Mouse (Mus musculus) embryo, embryonic 9.5 days (tissue): ENCODE measurements around the gene Galnt18.

Experiments used
- DNase-seq: peaks from one replicate; pipeline ENCODE4 v3.0.0-alpha.2; 2017; ENCODE audit errors: extremely low spot score

Galnt18 gene

DNA sequence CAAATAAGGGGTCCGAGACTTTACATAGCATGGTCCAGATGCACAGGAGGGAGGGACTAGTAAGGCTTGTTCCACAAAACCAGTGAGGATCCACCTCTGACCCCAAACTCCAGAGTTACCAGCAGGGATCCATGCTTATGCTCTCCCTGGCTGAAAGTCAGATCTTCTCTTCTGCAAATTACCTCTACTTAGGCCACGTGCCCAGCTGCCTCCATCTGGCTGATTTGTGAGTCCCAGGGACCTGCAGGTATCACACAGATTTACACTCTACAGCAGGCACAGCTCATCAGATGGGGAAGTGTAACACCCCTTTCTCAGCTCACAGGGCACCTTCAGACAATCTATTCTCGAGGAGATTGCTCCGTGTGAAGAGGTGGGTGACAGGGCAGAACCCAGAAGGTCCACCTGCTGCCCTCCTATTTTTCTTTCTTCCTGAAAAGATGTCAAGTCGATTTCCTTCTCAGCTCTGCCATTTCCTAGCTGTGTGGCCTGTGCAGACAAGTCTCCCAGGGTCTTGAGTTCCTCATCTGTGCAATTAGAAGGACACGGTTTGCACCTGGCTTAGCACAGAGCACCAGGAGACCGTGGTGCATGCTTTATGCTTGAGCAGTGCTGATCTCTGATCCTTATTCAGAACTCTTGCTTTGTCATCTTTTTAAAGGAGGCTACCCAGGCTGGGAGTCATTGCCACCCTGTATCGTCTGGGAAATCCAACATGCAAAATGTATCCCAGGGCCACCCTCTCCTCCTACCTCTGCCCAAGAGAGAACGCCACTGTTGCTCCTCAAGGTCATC lies 216.3 kb downstream of the Galnt18 start:
- no peak for DNase-seq

GRCm38 (mm10) chr7:111560097-111560496 lies 219.7 kb downstream of the Galnt18 start:
- DNase-seq = no peak

DNA sequence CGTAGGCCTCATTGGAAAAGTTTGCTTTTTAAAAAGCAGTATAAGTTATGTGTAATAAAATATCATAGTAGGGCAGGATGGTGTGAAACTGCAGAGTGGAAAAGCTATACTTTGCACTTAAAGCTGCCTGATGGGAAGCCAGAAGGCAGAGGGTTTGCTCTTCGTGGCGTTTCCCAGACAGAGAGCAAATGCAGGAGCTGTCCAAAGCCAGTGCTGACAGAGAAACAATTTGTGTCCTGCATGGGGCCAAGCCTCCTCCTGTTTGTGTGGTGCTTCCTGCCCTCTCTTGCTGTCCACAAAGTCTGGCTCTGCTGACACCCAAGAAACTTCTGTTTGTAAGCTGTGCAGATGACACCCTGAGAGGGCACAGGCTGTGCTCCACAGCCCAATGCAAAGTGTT lies 220.8 kb downstream of the Galnt18 start:
- DNase-seq = peak; percentile 11

- DNase-seq = no peak
These were observed 228.8 kb downstream of the Galnt18 start for GRCm38 (mm10) chr7:111550987-111551386.

DNA sequence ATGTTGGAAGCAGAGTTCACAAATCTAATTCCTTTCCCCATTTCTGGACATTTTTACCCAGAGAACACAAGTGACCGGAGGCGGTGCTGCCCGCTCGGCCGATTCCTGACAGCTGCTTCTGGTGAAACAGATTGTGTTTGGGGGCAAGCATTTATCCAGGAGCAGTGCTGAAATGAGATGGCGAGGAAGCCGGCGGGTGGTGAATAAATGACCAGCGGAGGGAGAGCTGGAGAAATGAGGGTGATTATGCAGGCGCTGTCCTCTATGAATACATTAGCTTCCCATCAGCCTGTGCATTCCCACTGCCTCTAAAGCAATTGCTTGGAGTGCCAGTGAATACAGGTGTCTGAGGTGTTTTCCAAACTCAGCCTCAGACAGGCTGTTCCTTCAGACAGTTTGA lies 232.7 kb downstream of the Galnt18 start:
- DNase-seq = no peak

DNA sequence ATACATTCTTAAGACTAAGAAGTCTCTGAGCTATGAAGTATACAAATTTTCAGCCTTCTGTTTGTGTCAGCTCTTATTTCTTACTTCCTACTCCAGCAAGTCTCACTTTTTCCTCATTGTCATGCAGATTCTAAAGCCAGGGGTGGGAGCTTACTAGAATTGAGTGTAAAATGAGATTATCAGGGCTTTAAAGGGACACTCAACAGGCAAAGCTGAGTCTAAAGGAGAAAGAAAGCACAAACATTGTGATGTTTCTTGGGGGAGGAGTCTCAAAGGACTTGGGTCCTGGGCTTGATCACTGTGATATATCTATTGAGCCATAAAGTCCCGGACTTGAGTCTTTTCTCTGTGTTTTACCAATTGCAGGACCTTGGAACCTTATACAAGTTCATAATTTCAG lies 234.2 kb downstream of the Galnt18 start:
- no peak for DNase-seq

DNA sequence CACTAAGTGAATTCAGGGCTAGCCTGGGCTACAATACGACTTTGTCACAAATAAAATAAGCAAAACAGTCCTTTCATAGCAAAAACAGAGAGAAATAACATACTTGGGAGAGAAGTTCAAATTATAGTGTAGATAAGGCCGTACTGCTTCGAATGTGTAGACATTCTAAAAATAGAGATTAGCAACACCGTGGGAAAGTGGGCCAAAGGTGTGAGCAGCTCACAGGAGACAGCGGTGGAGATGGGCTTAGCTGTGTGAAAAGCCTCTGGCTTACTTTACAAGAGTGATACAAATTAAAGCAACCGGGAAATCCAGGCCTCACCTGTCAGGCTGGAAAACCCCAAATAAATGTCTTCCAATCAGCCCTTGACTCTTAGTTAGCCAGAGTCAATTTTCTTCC lies 241.8 kb downstream of the Galnt18 start:
- no peak for DNase-seq

GRCm38 (mm10) chr7:111534826-111535405 lies 244.9 kb downstream of the Galnt18 start:
- DNase-seq = no peak

GRCm38 (mm10) chr7:111528961-111529643 lies 250.7 kb downstream of the Galnt18 start:
- no peak for DNase-seq

DNA sequence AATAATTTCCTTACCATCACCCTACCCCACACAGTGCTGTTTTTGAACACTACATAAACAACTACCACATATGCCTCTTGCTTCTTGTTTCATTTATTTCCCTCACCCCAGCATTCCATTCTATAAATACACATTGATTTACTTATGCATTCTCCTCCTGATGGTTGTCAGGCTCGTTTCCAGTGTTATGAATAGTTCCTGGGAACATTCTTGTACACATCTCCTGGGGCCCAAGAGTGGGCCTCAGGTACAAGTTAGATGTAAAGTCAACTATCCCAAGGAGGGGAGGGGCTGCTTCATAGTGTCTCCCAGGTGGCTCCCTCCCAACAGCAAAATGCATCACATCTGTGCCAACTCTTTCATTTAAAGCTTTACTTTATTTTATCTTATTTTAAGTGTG lies 251.3 kb downstream of the Galnt18 start:
- no peak for DNase-seq

DNA sequence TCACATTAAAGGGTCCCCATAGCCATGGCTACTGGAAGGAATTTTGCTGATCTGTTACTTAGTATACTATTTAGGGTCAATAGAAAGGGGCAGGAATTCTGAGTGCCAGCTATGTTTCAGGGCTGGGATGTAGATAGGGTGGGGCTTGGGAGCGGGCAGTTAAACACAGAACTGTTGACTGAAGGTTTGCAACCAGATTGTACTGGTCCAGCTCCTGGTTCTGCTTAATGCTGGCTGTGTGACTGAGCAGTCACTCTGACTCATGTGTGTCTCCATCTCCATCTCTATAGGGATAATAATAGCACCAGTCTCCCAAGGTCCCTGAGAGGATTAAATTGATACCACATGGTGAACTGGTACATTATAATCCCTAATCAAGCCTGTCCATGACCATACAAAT lies 258.9 kb downstream of the Galnt18 start:
- DNase-seq = no peak

GRCm38 (mm10) chr7:111518581-111519242 lies 261.1 kb downstream of the Galnt18 start:
- DNase-seq = no peak

DNA sequence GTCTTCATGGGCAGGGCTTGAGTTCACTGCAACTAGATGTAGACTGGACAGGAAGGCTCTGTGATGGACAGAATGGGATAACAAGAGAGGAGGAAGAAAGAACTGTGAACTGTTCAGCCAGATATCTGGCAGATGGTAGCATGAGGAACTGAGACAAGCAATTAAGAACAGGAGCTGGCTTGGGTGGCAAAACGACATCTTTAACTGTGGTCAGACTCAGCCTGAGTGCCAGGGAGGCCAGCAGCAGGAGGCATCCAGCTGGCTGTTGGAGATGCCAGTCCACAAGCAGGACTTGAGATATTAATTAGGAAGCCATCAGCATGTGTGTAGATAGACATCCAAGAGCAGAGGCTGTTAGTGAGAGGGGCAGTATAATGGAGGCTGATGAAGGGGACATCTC lies 262.9 kb downstream of the Galnt18 start:
- no peak for DNase-seq

DNA sequence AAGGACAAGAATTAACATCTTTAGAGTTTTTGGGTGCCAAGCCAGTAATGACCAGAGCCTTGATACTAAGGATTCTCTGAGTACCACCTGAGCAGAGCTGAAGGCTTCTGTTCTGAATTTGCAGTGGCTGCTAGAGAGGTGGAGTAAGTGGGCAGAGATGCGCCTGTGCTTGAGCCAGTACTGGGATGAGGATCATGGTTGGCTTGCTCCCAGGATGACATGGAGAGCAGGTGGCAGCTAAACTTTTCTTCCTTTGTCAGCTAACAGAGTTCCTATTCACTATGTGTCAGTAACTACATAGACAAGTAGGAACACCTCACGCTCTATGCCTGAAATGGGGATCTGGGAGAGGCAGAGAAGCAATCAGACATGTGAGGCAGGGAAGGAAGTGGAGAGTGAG lies 264.3 kb downstream of the Galnt18 start:
- DNase-seq = no peak

- no peak for DNase-seq
These were observed 270.5 kb downstream of the Galnt18 start for GRCm38 (mm10) chr7:111509167-111509854.

- no peak for DNase-seq
These were observed 279.2 kb downstream of the Galnt18 start for GRCm38 (mm10) chr7:111500616-111501015.

DNA sequence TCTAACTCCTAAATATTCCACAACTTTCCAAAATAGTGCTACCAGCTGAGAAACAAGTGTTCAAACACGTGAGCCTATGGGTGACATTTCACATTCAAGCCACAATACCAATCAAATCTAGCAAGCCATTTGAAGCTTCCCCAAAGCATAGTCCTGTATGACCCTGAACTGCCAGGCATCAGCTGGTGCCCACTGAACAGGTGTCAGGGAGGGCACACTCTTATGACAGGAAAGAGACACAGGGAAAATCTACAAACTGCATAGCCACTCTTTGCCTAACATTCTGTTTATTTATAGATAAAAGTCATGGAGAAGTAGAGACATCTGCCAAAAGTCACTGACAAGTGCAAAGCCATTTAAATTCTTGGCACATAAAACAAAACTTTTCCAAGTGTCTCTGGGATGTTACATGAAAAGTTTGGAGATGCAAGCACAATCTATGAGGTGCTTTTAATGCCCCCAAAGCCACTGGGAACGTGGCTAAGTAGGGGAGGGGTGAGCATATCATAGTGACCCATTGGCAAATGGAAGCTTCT lies 280.5 kb downstream of the Galnt18 start:
- no peak for DNase-seq

DNA sequence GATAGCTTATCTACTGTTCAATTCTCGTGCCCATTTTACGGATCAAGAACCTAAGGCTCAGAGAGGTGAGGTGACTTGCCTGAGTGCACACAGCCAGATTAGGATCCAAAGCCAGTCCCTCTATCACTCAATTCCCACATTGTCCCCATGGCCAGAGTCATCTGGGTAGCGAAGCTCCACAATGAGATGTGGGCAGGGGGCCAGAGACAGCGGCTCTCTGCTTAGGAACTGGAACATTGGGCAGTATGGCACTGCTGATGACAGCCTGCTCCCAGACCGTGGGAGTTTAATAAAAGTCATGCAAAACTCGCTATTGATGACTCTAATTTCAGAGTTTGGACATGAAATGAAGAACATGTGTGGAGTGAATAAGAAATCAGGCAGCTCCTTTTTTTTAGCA lies 282.6 kb downstream of the Galnt18 start:
- DNase-seq = no peak

DNA sequence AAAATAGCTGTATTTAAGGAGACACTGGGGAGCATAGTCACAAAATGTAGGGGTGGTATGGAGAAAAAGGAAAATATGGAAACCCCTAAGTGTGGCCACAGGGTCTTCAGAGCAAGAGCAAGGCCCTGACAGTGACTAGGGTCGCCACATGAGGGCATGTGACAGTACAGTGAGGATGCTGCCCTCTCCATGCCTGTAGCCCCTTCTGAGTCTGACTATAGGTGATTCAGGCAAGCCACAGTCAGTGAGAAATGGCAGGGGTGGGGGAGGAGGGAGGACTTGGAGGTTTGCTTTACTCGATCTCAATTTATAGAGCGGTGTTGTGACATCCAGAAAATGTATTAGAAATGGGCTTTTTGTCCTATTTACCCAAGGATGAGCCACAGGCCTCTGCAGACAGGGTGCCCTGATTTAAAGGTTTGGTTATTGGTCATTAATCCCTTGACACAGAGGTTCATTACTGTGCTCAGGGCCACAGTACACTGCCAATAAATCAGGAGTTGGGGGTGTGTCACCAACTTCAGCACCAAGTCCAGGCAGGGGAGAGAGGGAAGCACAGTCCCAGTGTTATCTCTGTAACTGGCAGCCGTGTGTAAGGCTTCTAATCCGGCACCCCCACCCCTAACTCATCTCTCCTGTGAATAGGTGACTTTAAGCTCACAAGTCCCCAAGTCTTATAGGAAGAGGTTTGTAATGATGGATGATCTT lies 287.4 kb downstream of the Galnt18 start:
- no peak for DNase-seq

- no peak for DNase-seq
These were observed 288.2 kb downstream of the Galnt18 start for GRCm38 (mm10) chr7:111491566-111491965.

- no peak for DNase-seq
These were observed 292.9 kb downstream of the Galnt18 start for GRCm38 (mm10) chr7:111486811-111487333.
